Mouse (Mus musculus) neural tube, embryonic 15.5 days (tissue): ENCODE measurements around the gene Lrg1. TPM values are rescaled to one million over a fixed set of nuclear protein-coding genes. Genes with fewer than 3 reads are reported as not detected.
A peak's percentile ranks its signal among the peaks of the same experiment; 100 is the strongest.
"Not testable (repeated sequence)": the region's sequence is repeated elsewhere in the genome, so short reads cannot be mapped to it uniquely, and the experiment has no call there.

ENCODE experiments used
- ATAC-seq: fragments of 200-750 bp; cut with Nextera tagmentation; 2 replicates; pipeline ENCODE4 v1.8.0; 2017; ENCODE audit warnings: mild to moderate bottlenecking, moderate TSS enrichment, moderate library complexity; ENCODE audit not compliant: low FRiP score
- H3K27ac ChIP-seq: fragments of 300-500 bp; sonication (generic); replicated peaks from 2 replicates; pipeline ENCODE4 v1.5.1; 2015; ENCODE audit warnings: mild to moderate bottlenecking, inconsistent platforms
- H3K27me3 ChIP-seq: fragments of 300-500 bp; sonication (generic); replicated peaks from 2 replicates; pipeline ENCODE4 v1.6.1; 2015; ENCODE audit warnings: inconsistent platforms
- H3K36me3 ChIP-seq: fragments of 300-500 bp; sonication (generic); 2 replicates; pipeline ENCODE4 v1.6.1; 2015; ENCODE audit warnings: inconsistent platforms
- H3K4me1 ChIP-seq: fragments of 300-500 bp; sonication (generic); 2 replicates; pipeline ENCODE4 v1.6.1; 2015; ENCODE audit warnings: inconsistent platforms
- H3K4me2 ChIP-seq: fragments of 300-500 bp; sonication (generic); 2 replicates; pipeline ENCODE4 v1.6.1; 2015; ENCODE audit warnings: inconsistent platforms, mild to moderate bottlenecking, moderate library complexity
- H3K4me3 ChIP-seq: fragments of 300-500 bp; sonication (generic); replicated peaks from 2 replicates; pipeline ENCODE4 v1.5.1; 2015; ENCODE audit warnings: mild to moderate bottlenecking, inconsistent platforms
- H3K9ac ChIP-seq: fragments of 300-500 bp; sonication (generic); replicated peaks from 2 replicates; pipeline ENCODE4 v1.6.1; 2015; ENCODE audit warnings: mild to moderate bottlenecking, inconsistent platforms
- H3K9me3 ChIP-seq: fragments of 300-500 bp; sonication (generic); replicated peaks from 2 replicates; pipeline ENCODE4 v1.6.1; 2016; ENCODE audit warnings: inconsistent platforms
- WGBS: fragments of 180-500 bp; shearing (Covaris S2); methylation state at CpG from one replicate; pipeline ENCODE4 v1.1.7; 2015; ENCODE audit warnings: mixed read lengths; 5-methylcytosine and 5-hydroxymethylcytosine counted together
- polyA plus RNA-seq: library from polyadenylated mRNA; unstranded; fragments of >200 nt; fragmentation: Nextera tagmentation; extraction: Ambion mirVana; gene quantifications from 2 replicates; pipeline ENCODE4 v1.2.1, GENCODE M21; 2015

Gene Lrg1
- polyA plus RNA-seq, 1 experiment from 2014 or later = 0.22 TPM

DNA sequence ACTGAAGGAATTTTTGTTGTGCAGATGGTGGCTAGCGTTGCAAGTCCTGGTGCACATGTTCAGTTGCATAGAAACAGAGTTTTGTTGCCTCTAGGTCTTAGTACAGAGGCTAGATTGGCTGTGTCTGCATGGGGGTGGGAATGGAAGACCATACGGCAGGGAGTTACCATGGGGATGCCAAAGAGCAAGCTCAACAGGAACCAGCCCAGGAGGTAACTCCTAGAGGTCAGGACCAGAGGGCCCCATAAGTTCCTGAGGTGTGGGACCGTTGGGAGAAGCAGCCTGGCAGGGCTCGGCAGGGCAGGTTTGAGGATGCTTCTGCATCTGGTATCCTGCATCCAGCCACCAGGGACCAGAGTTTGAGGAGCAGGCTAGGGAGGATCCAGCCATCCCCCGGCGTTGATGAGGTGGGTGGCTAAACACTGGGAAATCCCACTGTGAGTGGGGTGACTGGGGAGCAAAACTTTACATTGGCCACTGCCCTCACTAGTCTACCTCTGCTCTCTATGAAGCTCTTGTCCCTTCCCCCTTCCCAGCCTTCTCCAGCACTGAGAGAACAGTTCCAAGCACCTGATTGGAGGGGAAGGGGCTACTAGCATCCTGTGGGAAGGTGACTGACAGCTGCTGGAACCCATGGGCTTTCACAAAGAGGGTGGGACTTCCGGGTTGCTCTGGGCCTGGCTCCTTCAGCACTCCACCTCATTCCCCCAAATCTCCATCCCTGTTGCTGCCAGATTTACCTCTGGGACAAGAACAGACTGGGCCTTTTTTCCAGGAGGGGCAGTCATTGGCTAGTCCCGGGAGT lies 40.8 kb downstream of the Lrg1 start:
- peak overlapping the region; percentile 86 for H3K4me3 ChIP-seq
- peak overlapping the region; percentile 88 for H3K4me2 ChIP-seq
- H3K27ac ChIP-seq = peak overlapping the region; percentile 54; the same call in 1 of the 2 replicates
- 9% methylated on average over 8 of the region's 8 CpGs for WGBS
- H3K4me1 ChIP-seq = peaks cover 34% of the 10 kb centered on the region
- H3K36me3 ChIP-seq = peaks cover 23% of the 10 kb centered on the region
- H3K9me3 ChIP-seq = no peaks in the 10 kb centered on the region
- peak overlapping the region; percentile 85 for H3K9ac ChIP-seq
- no peaks in the 10 kb centered on the region for H3K27me3 ChIP-seq
- peak; percentile 28 for ATAC-seq

DNA sequence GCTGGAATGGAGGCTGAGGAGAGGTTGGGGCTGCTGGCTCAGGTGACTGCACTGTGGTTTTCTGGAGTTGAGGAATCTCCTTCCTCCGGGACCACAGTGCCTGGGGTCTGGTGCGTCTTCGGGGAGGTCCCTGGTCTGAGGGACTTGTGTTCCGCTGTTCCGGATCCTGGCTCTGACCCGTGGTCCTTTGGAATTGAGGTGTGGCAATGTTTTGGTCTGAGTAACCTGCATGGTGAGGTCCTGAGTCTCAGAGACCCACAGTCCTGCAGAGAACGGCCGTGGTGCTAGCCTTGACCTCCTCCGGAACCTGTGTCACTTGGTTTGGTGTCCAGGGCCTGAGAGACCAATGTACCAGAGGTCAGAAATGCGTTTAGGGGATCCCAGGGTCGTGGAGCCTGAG lies 41.9 kb downstream of the Lrg1 start:
- under 1% methylated on average over 10 of the region's 11 CpGs for WGBS
- Histone ChIP-seq H3K4me1 (peaks cover 43% of the 10 kb centered on the region), H3K4me2 (peak overlapping the region; percentile 88), H3K9me3 (no peaks in the 10 kb centered on the region), H3K36me3 (peaks cover 19% of the 10 kb centered on the region), H3K4me3 (peak overlapping the region; percentile 86), H3K27ac (peak overlapping the region; percentile 77), H3K27me3 (no peaks in the 10 kb centered on the region), H3K9ac (peak overlapping the region; percentile 85)
- ATAC-seq = no peak

DNA sequence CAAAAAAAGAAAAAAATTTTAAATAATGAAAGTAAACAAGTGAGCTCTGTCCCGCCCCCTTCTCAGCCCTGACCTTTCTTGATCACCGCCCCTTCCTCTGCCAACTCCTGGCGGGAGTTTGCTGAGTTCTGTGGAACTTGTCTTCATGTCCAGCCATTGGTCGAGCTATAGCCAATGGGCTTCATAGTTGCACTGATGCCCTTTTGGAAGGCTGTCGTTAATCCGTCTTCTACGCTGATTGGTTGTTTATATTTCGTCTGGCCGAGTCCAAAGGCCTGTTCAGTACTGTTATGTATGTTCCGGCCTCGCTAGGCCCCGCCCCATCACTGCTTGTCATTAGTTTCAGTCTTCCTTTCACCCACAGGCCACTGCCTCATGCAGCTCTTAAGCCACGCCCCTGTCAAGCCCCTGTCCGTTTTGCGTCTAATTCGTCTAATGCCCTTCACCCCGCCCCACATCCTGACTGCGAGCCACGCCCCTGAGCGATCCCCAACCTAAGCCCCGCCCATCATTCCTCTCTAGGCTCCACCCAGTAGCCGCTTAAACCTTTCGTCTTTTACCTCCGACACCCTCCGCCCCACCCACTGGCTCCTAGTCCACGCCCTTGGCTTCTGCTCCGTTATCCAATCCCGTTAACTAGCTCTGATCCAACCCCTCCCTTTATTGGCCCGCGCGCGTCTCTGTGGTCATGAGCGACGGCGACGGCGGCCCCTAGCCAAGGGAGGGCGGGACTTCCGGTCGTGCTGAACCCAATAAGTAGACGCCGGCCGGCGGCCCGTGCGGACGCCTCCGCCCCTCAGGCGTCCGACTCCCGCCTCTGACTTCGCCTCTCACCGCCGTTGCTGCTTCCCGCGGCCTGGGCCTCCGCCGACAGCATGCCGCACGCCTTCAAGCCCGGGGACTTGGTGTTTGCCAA lies 42.7 kb downstream of the Lrg1 start, which contains the start of gene Hdgfl2:
Gene Hdgfl2 (plus strand): TSS at position 755 of the 916 bp plus-strand sequence.
- H3K27me3 ChIP-seq = no peaks in the 10 kb centered on the region
- H3K27ac ChIP-seq = peak within 1 kb of the TSS; percentile 78
- H3K36me3 ChIP-seq = peaks cover 14% of the 10 kb centered on the region
- under 1% methylated on average over 61 of the region's 61 CpGs for WGBS
- peaks cover 46% of the 10 kb centered on the region for H3K4me1 ChIP-seq
- H3K9me3 ChIP-seq = no peaks in the 10 kb centered on the region
- H3K4me2 ChIP-seq = peak within 1 kb of the TSS; percentile 88
- peak within 1 kb of the TSS; percentile 86 for H3K4me3 ChIP-seq
- peak; percentile 93 for ATAC-seq
- H3K9ac ChIP-seq = peak within 1 kb of the TSS; percentile 85

DNA sequence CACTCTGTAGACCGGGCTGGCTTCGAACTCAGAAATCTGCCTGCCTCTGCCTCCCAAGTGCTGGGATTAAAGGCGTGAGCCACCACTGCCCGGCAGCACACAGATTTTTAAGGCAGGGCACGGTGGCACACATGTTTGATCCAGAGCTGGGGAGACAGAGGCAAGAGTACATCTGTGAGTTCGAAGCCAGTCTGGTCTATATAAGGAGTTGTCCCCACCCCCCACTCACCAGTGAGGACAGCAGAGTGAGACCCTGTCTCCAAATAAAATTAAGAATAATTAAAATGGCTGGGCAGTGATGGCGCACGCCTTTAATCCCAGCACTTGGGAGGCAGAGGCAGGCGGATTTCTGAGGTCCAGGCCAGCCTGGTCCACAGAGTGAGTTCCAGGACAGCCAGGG lies 43.4 kb downstream of the Lrg1 start:
- Histone ChIP-seq H3K36me3 (peaks cover 11% of the 10 kb centered on the region), H3K4me3 (peak overlapping the region; percentile 86), H3K4me1 (peaks cover 53% of the 10 kb centered on the region), H3K27ac (0 out of 2 replicates have a peak overlapping the region, but pooled peaks have one; percentile 37), H3K4me2 (peak overlapping the region; percentile 88)
- WGBS = 67% methylated on average over 9 of the region's 9 CpGs
- not testable (repeated sequence) for H3K9me3 ChIP-seq, H3K9ac ChIP-seq, H3K27me3 ChIP-seq, ATAC-seq

DNA sequence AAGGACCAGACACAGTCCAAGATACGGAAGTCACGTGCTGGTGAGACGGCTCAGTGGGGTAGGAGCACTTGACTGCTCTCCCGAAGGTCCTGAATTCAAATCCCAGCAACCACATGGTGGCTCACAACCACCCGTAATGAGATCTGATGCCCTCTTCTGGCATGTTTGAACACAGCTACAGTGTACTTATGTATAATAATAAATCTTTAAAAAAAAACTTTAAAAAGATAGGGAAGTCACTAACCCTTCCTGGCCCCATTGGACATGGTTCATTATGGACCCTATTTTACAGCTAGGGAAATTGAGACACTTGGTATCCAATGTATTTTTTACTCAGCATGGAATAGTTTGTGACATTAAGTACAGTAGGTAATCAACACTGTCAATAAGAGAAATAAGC lies 44.3 kb downstream of the Lrg1 start:
- Histone ChIP-seq H3K4me3 (no peak overlapping the region), H3K4me2 (no peak overlapping the region), H3K27me3 (no peaks in the 10 kb centered on the region), H3K9ac (no peak overlapping the region), H3K4me1 (peaks cover 51% of the 10 kb centered on the region), H3K9me3 (no peaks in the 10 kb centered on the region), H3K36me3 (peaks cover 16% of the 10 kb centered on the region), H3K27ac (no peak overlapping the region)
- no peak for ATAC-seq
- WGBS = 93% methylated on average over 5 of the region's 5 CpGs

DNA sequence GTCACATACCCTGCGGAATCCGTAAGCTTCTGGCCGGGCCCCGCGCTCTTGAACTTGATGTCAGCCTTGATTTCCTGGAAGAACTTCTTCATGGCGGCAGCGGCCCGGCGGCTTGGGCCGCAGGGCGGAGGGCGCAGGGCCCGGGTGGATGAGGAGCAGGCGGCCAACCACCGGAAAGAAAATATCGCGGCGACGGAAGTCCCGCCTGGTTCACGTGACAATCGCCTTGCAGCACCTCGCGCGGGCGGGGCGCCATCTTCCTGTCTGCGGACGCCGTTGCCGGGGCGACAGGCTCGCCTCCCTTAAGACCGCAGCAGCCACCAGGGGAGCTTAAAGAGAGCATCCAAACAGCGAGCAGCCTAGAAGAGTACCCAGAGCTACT lies 47.0 kb downstream of the Lrg1 start, which contains the start of gene Ubxn6:
Gene Ubxn6 (minus strand): TSS at position 202 of the 382 bp plus-strand sequence.
- ATAC-seq = peak; percentile 58
- 0% methylated on average over 34 of the region's 35 CpGs for WGBS

DNA sequence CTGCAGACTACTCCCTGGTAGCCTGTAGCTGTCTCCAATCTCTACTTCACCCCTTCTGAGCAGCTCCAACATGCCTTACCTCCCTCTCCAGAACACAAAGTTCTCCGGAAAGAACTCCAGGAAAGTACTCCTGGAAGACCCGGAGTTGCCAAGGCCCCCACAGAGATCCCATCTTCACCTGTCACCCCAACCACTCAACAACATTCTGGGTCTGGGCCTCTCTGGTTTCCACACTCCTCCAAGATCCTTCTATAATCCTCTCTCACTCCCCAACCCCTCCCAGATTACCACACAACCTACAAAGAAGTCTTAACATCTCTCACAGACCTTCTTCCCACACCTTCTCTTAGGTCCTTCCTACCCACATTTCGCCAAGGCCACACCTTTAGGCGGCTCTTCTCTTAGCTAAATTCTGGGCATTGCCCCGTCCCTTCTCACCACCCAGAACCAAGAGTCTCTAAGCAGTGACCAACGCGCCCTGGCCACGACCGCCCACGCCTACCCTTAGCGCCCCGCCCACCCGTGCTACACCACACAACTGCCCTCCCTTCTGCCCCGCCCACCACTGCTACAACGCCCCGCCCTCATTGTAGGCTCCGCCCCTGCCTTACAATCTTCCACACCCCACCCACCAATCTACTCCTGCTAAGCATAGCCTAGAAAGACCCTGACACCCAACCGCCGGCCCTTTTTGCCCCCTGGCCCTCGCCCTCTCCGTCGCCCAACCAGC lies 47.5 kb downstream of the Lrg1 start:
- Histone ChIP-seq H3K27me3 (no peaks in the 10 kb centered on the region), H3K4me1 (peaks cover 24% of the 10 kb centered on the region), H3K27ac (peak overlapping the region; percentile 93), H3K4me3 (peak overlapping the region; percentile 96), H3K9me3 (no peaks in the 10 kb centered on the region), H3K36me3 (peaks cover 42% of the 10 kb centered on the region), H3K9ac (peak overlapping the region; percentile 91), H3K4me2 (peak overlapping the region; percentile 86)
- ATAC-seq = peak; percentile 25
- 10% methylated on average over 22 of the region's 22 CpGs for WGBS

More for the DNA sequence above, 47.0 kb downstream of the Lrg1 start, which contains the start of gene Ubxn6:
- H3K4me2 ChIP-seq = peak within 1 kb of the TSS; percentile 86
- peaks cover 24% of the 10 kb centered on the region for H3K4me1 ChIP-seq
- H3K27ac ChIP-seq = peak within 1 kb of the TSS; percentile 93
- no peaks in the 10 kb centered on the region for H3K27me3 ChIP-seq
- H3K36me3 ChIP-seq = peaks cover 37% of the 10 kb centered on the region
- no peaks in the 10 kb centered on the region for H3K9me3 ChIP-seq
- peak within 1 kb of the TSS; percentile 91 for H3K9ac ChIP-seq
- peak within 1 kb of the TSS; percentile 96 for H3K4me3 ChIP-seq

DNA sequence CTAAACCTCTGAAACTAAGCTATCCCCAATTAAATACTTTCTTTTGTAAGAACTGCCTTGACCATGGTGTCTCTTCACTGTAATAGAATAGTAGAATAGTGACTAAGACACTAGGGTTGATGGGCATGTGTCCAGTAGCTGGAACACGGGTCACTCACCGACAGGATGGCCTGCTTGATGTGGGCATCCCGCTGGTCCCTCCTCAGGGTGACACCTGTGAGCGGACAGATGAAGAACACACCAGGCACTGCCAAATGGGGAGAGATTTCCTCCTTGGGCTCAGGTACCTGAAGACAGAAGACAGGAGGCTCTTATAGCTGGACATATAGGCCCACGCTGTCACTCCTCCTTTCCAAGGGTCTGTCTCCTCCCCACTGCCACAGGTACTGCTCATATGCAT lies 49.6 kb downstream of the Lrg1 start:
- WGBS = 88% methylated on average over 5 of the region's 5 CpGs

DNA sequence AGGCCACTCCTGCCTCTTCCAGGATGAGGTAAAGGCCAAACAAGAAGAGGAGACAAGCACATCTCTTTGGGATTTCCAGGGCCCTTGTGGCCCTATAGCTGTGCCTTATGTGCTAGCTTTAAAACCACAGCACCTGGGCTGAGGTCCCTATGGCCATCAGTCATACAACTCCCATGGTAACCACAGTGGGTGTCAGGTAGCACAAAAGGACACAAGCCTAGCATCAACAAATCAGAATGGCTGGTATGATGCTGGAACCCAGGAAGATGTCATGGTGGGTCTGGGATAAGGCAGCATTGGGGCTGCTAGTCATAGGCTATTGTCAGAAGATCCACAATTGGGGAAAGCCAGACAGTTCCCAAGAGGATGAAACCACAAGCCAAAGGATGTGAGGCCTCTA lies 50.7 kb downstream of the Lrg1 start:
- H3K27ac ChIP-seq = no peak overlapping the region
- no peak overlapping the region for H3K4me3 ChIP-seq
- peaks cover 20% of the 10 kb centered on the region for H3K4me1 ChIP-seq
- H3K27me3 ChIP-seq = no peaks in the 10 kb centered on the region
- H3K4me2 ChIP-seq = no peak overlapping the region
- H3K36me3 ChIP-seq = peaks cover 74% of the 10 kb centered on the region
- no peaks in the 10 kb centered on the region for H3K9me3 ChIP-seq
- no peak overlapping the region for H3K9ac ChIP-seq
- no peak for ATAC-seq

More for the DNA sequence above, 49.6 kb downstream of the Lrg1 start:
- Histone ChIP-seq H3K4me1 (peaks cover 20% of the 10 kb centered on the region), H3K4me3 (no peak overlapping the region), H3K27ac (no peak overlapping the region), H3K27me3 (no peaks in the 10 kb centered on the region), H3K36me3 (peaks cover 63% of the 10 kb centered on the region), H3K9ac (no peak overlapping the region), H3K4me2 (no peak overlapping the region), H3K9me3 (no peaks in the 10 kb centered on the region)
- ATAC-seq = no peak
